Mouse (Mus musculus): ENCODE results near the gene Gltp. TPM values are rescaled to one million over a fixed set of nuclear protein-coding genes. Genes with fewer than 3 reads are reported as not detected.

Gltp gene
- polyA plus RNA-seq, 1 experiment from 2014 or later = 67.1 TPM

DNA sequence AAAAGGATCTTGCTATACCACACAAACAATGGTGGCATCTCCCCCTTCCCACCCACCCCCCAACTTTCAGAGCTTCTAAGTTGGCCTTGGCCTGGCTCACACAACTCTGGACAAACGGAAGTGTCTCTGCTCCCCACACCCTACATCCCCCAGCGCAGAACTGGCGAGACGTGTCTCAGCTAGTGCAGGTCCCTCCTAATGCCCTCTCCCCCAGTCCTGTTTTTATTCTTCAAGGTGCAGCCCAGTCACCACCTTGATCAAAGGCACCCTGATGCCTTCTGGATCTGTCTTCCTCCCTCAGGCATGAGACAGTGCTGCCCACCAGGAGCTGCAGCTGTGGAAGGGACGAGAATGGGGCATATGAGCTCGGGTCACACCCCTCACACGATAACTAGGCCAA, 34.5 kb downstream of the Gltp start:
- ATAC-seq (ENCODE audit: low FRiP score) (no peak), DNase-seq (ENCODE audit: low spot score, missing footprints) (no peak)
- no peaks in the 10 kb centered on the region for H3K36me3 ChIP-seq (ENCODE audit: control insufficient read depth, insufficient read depth, low read length)
- no peak overlapping the region for H3K4me2 ChIP-seq
- 79% methylated on average over 7 of the region's 7 CpGs for WGBS
- no peak overlapping the region for H3K9ac ChIP-seq (ENCODE audit: low read length)
- H3K9me3 ChIP-seq (ENCODE audit: control insufficient read depth, low read length) = no peaks in the 10 kb centered on the region
- H3K4me1 ChIP-seq (ENCODE audit: control insufficient read depth, insufficient read depth, low read length) = peaks cover 9% of the 10 kb centered on the region
- no peak overlapping the region for H3K27ac ChIP-seq (ENCODE audit: low read depth, low read length)
- peaks cover 33% of the 10 kb centered on the region for H3K27me3 ChIP-seq (ENCODE audit: control insufficient read depth, insufficient read depth, low read length)
- H3K4me3 ChIP-seq (ENCODE audit: low read depth, low read length) = no peak overlapping the region

DNA sequence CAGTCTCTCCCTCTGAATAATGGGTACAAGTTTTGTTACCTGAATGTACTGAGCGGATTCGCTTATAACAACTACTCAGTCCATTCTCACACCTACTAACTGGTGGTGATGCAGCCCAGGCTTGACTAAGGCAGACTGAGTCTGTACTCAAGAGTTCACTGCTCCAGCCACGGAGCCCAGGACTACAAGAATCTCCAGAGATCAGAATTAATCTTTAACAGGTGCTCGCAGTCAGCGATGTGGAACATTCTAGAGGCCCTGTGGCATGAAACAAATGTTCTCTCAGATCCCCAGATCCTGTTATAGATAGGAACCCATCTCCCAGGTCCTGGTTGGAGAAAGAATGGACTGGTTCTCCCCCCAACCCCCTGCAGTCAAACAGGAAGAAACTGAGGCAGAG, 35.1 kb downstream of the Gltp start:
- no peaks in the 10 kb centered on the region for H3K9me3 ChIP-seq (ENCODE audit: control insufficient read depth, low read length)
- no peak for ATAC-seq (ENCODE audit: low FRiP score)
- no peak overlapping the region for H3K4me3 ChIP-seq (ENCODE audit: low read depth, low read length)
- 91% methylated on average over 5 of the region's 5 CpGs for WGBS
- DNase-seq (ENCODE audit: low spot score, missing footprints) = no peak
- no peak overlapping the region for H3K9ac ChIP-seq (ENCODE audit: low read length)
- no peak overlapping the region for H3K4me2 ChIP-seq
- peaks cover 35% of the 10 kb centered on the region for H3K27me3 ChIP-seq (ENCODE audit: control insufficient read depth, insufficient read depth, low read length)
- H3K4me1 ChIP-seq (ENCODE audit: control insufficient read depth, insufficient read depth, low read length) = peaks cover 14% of the 10 kb centered on the region
- no peaks in the 10 kb centered on the region for H3K36me3 ChIP-seq (ENCODE audit: control insufficient read depth, insufficient read depth, low read length)
- H3K27ac ChIP-seq (ENCODE audit: low read depth, low read length) = no peak overlapping the region

DNA sequence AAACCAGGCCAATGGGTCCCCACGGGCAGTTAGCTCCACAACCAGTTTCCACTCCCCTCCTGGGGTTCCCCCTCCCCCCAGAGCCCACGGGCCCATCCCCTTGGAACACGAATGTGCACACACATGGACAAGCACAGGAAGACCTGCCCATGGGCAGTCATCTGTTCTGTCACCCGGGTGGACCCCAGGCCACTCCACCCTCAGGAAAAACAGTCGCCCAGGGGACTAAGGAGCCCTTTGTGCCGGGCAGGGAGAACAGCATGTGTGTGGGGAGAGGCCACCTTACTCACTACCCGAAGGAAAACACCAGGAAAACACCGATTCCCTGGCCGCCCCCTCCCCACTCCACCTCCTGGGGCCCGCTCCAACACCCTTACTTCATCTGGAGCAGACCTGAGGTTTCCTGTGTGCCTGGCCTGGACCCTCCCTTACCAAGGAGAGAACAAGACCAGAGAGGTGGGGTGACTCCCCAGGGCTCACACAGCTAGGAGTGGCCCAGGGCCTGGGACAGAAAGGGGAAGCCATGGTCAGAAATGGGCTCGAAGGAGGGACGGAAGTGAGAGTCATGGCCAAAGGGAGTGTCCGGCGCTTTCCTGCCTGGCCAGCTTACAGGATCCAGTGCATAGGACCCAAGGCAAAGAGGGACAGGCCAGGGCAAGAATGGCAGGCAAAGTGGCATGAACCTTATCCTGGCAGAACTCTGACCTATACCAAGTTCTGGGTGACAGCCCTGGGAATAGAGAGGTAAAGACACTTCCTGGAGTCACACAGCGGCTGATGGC, 36.9 kb downstream of the Gltp start:
- Histone ChIP-seq H3K4me1 (ENCODE audit: control insufficient read depth, insufficient read depth, low read length) (peaks cover 19% of the 10 kb centered on the region), H3K4me2 (no peak overlapping the region), H3K4me3 (ENCODE audit: low read depth, low read length) (no peak overlapping the region), H3K27me3 (ENCODE audit: control insufficient read depth, insufficient read depth, low read length) (peaks cover 29% of the 10 kb centered on the region), H3K36me3 (ENCODE audit: control insufficient read depth, insufficient read depth, low read length) (no peaks in the 10 kb centered on the region), H3K27ac (ENCODE audit: low read depth, low read length) (no peak overlapping the region), H3K9ac (ENCODE audit: low read length) (no peak overlapping the region), H3K9me3 (ENCODE audit: control insufficient read depth, low read length) (no peaks in the 10 kb centered on the region)
- DNase-seq (ENCODE audit: low spot score, missing footprints) (no peak), ATAC-seq (ENCODE audit: low FRiP score) (no peak)
- WGBS = 76% methylated on average over 12 of the region's 15 CpGs

DNA sequence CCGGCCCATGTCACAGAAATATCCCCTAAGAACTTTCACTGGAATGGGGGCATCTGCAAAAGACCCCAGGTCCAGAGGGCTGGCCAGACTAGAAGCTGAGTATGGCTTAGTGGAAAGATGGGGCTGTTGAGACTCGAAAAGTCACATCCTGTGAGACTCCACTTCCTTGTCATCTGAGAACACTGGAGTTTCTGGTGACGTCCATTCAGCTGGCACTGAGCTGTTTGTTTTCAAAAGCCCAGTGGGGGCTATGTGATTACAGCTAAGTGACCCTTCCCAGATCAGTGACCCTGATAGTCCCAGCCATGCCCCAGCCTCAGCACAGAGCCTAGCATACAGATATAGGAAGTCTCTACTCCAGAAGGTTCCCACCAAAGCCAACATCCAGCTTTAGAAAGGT, 39.3 kb downstream of the Gltp start:
- Histone ChIP-seq H3K27me3 (ENCODE audit: control insufficient read depth, insufficient read depth, low read length) (peaks cover 11% of the 10 kb centered on the region; the same call in 1 of the 2 replicates), H3K4me2 (no peak overlapping the region), H3K9me3 (ENCODE audit: control insufficient read depth, low read length) (no peaks in the 10 kb centered on the region), H3K27ac (ENCODE audit: low read depth, low read length) (no peak overlapping the region), H3K4me1 (ENCODE audit: control insufficient read depth, insufficient read depth, low read length) (peaks cover 15% of the 10 kb centered on the region), H3K9ac (ENCODE audit: low read length) (no peak overlapping the region), H3K4me3 (ENCODE audit: low read depth, low read length) (no peak overlapping the region), H3K36me3 (ENCODE audit: control insufficient read depth, insufficient read depth, low read length) (no peaks in the 10 kb centered on the region)
- WGBS = 25% methylated on average over 3 of the region's 3 CpGs
- DNase-seq (ENCODE audit: low spot score, missing footprints) (no peak), ATAC-seq (ENCODE audit: low FRiP score) (no peak)

DNA sequence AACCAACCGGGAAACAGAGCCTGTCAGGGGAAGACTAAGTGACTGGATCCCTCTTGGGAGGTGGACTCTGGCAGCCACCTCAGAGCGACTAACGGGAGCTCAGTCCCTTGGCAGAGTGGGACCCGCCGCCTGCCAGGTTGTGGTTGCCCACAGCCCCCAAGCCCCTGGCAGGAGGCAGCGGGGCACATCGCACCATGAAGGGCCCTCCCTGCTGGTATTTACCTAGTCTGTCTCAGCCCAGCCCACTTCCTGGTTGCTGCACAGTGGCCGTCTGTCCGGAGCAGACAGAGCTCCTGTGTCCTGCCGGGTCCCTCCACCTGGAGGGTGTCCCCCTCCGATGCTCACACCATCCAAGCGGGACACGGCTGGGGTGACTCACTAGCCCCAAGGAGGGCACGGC, 39.8 kb downstream of the Gltp start:
- H3K4me2 ChIP-seq = no peak overlapping the region
- peaks cover 15% of the 10 kb centered on the region for H3K4me1 ChIP-seq (ENCODE audit: control insufficient read depth, insufficient read depth, low read length)
- WGBS = 44% methylated on average over 14 of the region's 14 CpGs
- H3K36me3 ChIP-seq (ENCODE audit: control insufficient read depth, insufficient read depth, low read length) = no peaks in the 10 kb centered on the region
- H3K9ac ChIP-seq (ENCODE audit: low read length) = no peak overlapping the region
- H3K4me3 ChIP-seq (ENCODE audit: low read depth, low read length) = no peak overlapping the region
- ATAC-seq (ENCODE audit: low FRiP score) (no peak), DNase-seq (ENCODE audit: low spot score, missing footprints) (no peak)
- peaks cover 9% of the 10 kb centered on the region; the same call in 1 of the 2 replicates for H3K27me3 ChIP-seq (ENCODE audit: control insufficient read depth, insufficient read depth, low read length)
- H3K27ac ChIP-seq (ENCODE audit: low read depth, low read length) = no peak overlapping the region
- H3K9me3 ChIP-seq (ENCODE audit: control insufficient read depth, low read length) = no peaks in the 10 kb centered on the region

DNA sequence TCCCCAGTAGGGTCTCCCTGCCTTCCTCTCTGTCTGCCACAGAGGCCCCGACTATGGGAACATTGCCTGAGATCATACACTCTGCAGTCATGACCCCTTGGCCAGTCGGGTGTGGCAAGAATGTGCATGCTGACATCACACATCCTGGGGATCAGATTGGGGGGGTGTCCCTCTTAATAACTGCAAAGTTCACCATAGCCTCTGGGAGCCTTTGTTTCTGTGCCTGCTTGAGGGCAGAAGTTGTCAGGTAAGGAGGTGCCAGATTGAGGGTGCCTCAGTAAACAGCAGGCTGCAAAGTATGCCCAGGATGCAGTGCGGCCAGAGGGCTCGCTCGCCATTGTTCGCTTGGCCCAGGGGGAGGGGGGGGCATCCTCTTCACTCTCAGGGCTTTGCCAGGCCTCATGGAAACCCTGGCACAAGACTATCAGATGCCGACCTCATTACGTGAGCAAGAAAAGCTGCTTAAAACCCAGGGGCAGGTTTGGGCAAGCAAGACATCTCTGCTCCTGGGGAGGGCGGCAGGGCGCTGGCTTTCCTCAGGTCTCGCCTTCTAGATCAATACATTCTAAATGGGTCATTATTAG, 42.0 kb downstream of the Gltp start:
- H3K27ac ChIP-seq (ENCODE audit: low read depth, low read length) = no peak overlapping the region
- peaks cover 18% of the 10 kb centered on the region for H3K4me1 ChIP-seq (ENCODE audit: control insufficient read depth, insufficient read depth, low read length)
- no peaks in the 10 kb centered on the region for H3K9me3 ChIP-seq (ENCODE audit: control insufficient read depth, low read length)
- peaks cover 9% of the 10 kb centered on the region; the same call in 1 of the 2 replicates for H3K27me3 ChIP-seq (ENCODE audit: control insufficient read depth, insufficient read depth, low read length)
- H3K36me3 ChIP-seq (ENCODE audit: control insufficient read depth, insufficient read depth, low read length) = no peaks in the 10 kb centered on the region
- DNase-seq (ENCODE audit: low spot score, missing footprints) (no peak), ATAC-seq (ENCODE audit: low FRiP score) (no peak)
- H3K4me2 ChIP-seq = no peak overlapping the region
- no peak overlapping the region for H3K4me3 ChIP-seq (ENCODE audit: low read depth, low read length)
- H3K9ac ChIP-seq (ENCODE audit: low read length) = no peak overlapping the region
- WGBS = 79% methylated on average over 11 of the region's 11 CpGs

DNA sequence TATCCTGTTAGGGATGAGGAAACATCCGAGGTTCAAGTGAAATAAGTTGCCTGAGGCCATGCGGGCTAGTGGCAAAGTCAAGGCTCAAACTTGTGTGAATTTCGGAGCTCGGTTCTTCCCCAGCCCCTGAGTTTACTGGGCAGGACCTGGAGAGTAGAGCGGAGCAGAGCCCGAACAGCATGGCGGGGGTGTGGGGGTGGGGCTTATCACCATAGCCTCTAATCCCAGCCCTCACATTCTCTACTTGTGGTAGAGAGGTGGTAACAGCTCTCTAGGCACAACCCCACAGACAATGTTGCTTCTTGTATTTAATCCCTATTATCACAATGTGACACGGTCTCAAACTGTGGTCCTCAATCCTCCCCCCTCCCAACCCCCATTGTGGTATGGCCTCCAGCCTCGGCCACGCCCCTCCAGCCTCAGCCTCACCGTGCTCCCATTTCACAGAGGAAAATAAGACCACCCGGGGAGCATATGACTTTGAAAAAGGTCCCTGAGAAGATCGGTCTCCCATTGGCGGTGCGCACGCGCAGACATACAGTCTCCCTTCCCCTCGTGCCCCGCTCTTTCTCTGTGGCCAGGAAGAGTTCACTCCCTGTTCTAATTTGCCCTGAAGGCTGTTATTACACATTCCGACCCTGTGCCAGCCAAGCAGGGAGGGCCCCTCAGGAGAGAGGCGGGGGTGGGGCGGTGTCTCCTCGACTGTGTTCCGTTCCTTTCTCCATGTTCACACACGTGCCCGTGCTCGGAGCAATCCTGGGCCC, 43.4 kb downstream of the Gltp start:
- Histone ChIP-seq H3K9ac (ENCODE audit: low read length) (peak overlapping the region; percentile 2), H3K27ac (ENCODE audit: low read depth, low read length) (no peak overlapping the region), H3K36me3 (ENCODE audit: control insufficient read depth, insufficient read depth, low read length) (no peaks in the 10 kb centered on the region), H3K4me3 (ENCODE audit: low read depth, low read length) (peak overlapping the region; percentile 8), H3K27me3 (ENCODE audit: control insufficient read depth, insufficient read depth, low read length) (peaks cover 9% of the 10 kb centered on the region; the same call in 1 of the 2 replicates), H3K9me3 (ENCODE audit: control insufficient read depth, low read length) (no peaks in the 10 kb centered on the region), H3K4me2 (peak overlapping the region; percentile 37), H3K4me1 (ENCODE audit: control insufficient read depth, insufficient read depth, low read length) (peaks cover 18% of the 10 kb centered on the region)
- WGBS = 6% methylated on average over 27 of the region's 27 CpGs
- peak; percentile 62; the same call in 1 of the 2 replicates for ATAC-seq (ENCODE audit: low FRiP score)
- DNase-seq (ENCODE audit: low spot score, missing footprints) = peak; percentile 93

DNA sequence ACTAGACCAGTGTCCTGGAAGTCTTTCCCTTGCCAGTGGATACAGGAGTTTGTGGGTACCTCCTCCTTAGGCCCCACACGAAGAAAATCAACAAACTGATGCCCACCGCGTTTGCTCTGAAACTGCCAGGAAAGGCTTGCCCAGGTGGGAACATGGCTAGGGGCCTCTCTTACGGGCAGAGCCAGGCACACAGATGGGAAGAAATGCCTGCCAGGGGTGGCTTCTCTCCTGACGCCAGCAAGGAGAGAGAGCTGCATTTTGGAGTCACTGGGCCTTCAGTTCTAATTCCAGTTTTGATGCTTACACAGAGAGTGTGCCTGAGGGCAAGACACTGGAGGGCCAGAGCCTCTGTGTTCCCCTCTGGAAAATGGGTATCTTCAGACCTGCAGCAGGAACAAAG, 44.9 kb downstream of the Gltp start:
- 86% methylated on average over 5 of the region's 5 CpGs for WGBS
- Histone ChIP-seq H3K4me1 (ENCODE audit: control insufficient read depth, insufficient read depth, low read length) (peaks cover 11% of the 10 kb centered on the region), H3K27me3 (ENCODE audit: control insufficient read depth, insufficient read depth, low read length) (peaks cover 7% of the 10 kb centered on the region; the same call in 1 of the 2 replicates)

DNA sequence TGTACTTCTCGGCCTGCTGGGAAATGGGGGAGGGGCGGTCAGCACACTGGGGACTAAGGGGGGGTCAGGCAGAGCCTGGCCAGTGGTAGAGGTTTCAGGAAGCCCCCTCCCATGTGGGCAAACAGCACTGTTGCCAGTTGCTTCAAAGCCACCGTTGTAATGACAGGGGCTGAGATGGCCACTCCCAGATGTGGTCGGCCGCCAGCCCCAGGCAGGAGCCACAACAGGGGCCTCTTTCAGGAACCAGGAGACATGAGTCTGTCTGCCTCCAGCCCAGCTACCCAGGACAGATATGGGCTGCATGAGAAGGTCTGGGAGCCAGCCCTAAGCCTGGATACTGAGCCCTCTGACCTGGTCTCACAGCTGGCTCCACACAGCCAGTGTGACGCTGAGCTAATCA, 45.9 kb downstream of the Gltp start:
- WGBS = 52% methylated on average over 6 of the region's 6 CpGs
- no peak overlapping the region for H3K4me2 ChIP-seq
- H3K27me3 ChIP-seq (ENCODE audit: control insufficient read depth, insufficient read depth, low read length) = peaks cover 4% of the 10 kb centered on the region; the same call in 1 of the 2 replicates
- no peak overlapping the region for H3K9ac ChIP-seq (ENCODE audit: low read length)
- no peak for DNase-seq (ENCODE audit: low spot score, missing footprints)
- no peak overlapping the region for H3K27ac ChIP-seq (ENCODE audit: low read depth, low read length)
- no peak overlapping the region for H3K4me3 ChIP-seq (ENCODE audit: low read depth, low read length)
- peaks cover 6% of the 10 kb centered on the region; the same call in 1 of the 2 replicates for H3K4me1 ChIP-seq (ENCODE audit: control insufficient read depth, insufficient read depth, low read length)
- H3K36me3 ChIP-seq (ENCODE audit: control insufficient read depth, insufficient read depth, low read length) = no peaks in the 10 kb centered on the region
- ATAC-seq (ENCODE audit: low FRiP score) = no peak
- no peaks in the 10 kb centered on the region for H3K9me3 ChIP-seq (ENCODE audit: control insufficient read depth, low read length)

More for the DNA sequence above, 44.9 kb downstream of the Gltp start:
- H3K4me3 ChIP-seq (ENCODE audit: low read depth, low read length) = no peak overlapping the region
- ATAC-seq (ENCODE audit: low FRiP score) = no peak
- DNase-seq (ENCODE audit: low spot score, missing footprints) = no peak
- no peak overlapping the region for H3K9ac ChIP-seq (ENCODE audit: low read length)
- no peaks in the 10 kb centered on the region for H3K36me3 ChIP-seq (ENCODE audit: control insufficient read depth, insufficient read depth, low read length)
- H3K4me2 ChIP-seq = no peak overlapping the region
- H3K9me3 ChIP-seq (ENCODE audit: control insufficient read depth, low read length) = no peaks in the 10 kb centered on the region
- H3K27ac ChIP-seq (ENCODE audit: low read depth, low read length) = no peak overlapping the region
